Mouse (Mus musculus): Measurements from ENCODE around the gene Hnrnpk. TPM values are rescaled to one million over a fixed set of nuclear protein-coding genes. Genes with fewer than 3 reads are reported as not detected.
"Not testable (repeated sequence)": the region's sequence is repeated elsewhere in the genome, so short reads cannot be mapped to it uniquely, and the experiment has no call there.

Gene Hnrnpk
- polyA plus RNA-seq, 1 experiment from 2014 or later = 1,925 TPM

DNA sequence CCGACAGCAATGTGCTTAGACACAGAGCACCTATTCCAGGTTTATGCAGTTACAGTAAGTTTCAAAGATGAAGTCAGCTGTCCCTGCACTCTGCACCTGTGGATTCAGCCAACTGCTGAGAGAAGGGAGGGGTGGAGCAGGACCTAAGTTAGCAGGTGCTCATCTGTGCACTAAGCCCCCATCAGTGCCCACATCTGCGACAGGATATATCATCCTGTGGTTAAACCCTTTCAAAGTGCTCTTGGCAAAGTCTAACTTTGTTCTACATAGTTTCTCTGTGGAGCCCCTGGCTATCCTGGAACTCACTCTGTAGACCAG lies 30.0 kb downstream of the Hnrnpk start:
- no peak for ATAC-seq
- no peak overlapping the region for H3K27ac ChIP-seq (ENCODE audit: low read length)
- WGBS = 93% methylated on average over 2 of the region's 2 CpGs
- H3K27me3 ChIP-seq (replicated peaks; ENCODE audit: control insufficient read depth, insufficient read depth, low read length) = no peaks in the 10 kb centered on the region
- no peaks in the 10 kb centered on the region for H3K9me3 ChIP-seq (ENCODE audit: control insufficient read depth, low read length)
- H3K4me1 ChIP-seq (replicated peaks; ENCODE audit: control insufficient read depth, insufficient read depth, low read length) = no peaks in the 10 kb centered on the region
- H3K36me3 ChIP-seq (ENCODE audit: control insufficient read depth, insufficient read depth) = no peaks in the 10 kb centered on the region
- no peak overlapping the region for H3K4me3 ChIP-seq (replicated peaks; ENCODE audit: low read length)
- no peak overlapping the region for H3K4me2 ChIP-seq (ENCODE audit: low read length)
- H3K9ac ChIP-seq (replicated peaks; ENCODE audit: low read depth, low read length) = no peak overlapping the region

DNA sequence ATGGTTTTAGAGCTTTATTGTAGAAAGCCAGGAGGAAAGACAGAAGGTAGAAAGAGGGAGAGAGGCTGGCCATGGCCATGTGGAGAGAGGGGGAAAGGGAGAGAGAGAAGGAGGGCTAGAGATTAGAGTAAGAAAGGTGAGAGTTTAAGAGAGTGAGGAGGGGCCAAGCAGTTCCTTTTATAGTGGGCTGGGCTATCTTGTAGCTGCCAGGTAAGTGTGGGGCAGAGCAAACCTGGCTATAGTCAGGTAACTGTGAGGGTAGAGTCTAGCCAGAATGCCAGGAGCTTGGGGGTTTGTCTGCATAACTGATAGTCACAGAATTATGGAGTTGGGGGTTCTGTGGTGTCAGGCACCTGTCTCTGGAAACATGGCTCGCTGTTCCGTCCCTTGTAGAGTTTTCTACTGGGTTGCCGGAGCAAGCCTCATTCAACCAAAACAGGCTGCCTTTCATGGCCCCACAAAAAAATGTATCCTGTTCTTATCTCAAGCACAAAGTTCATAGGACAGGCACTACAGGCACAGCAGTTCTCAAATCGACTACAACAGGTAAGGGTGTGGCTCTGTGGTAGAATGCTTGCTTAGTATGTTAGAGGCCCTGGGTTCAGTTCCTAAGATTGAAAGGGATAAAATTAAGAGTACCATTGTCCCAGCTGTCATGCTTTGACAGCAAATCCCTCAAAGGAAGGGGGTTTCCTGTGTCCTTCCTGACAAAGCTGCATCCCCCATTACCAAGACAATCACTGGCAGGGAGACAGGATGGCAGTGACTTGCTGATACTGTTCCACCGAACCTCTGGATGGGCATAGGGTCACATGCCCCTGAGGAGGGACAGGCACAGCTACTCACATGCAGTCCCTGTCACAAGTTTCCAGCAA lies 30.6 kb downstream of the Hnrnpk start:
- H3K9ac ChIP-seq (replicated peaks; ENCODE audit: low read depth, low read length) = no peak overlapping the region

DNA sequence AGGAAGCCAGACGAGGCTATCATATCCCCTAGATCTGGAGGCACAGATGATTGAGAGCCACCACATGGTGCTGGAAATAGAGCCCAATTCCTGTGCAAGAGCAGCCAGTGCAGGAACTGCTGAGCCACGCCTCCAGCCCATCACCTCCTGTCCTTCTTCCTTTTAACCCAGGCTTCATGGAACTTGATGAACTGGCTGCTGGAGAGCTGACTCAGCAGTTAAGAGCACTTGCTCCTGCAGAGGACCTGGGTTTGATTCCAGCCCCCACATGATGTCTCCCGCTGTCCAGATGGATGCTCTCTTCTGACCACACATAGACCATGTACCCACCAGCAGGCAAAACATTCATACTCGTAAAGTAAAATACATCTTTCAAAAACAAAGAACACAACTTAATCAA lies 34.3 kb downstream of the Hnrnpk start:
- Histone ChIP-seq H3K4me2 (ENCODE audit: low read length) (no peak overlapping the region), H3K27me3 (replicated peaks; ENCODE audit: control insufficient read depth, insufficient read depth, low read length) (no peaks in the 10 kb centered on the region), H3K4me3 (replicated peaks; ENCODE audit: low read length) (no peak overlapping the region), H3K27ac (ENCODE audit: low read length) (no peak overlapping the region), H3K9ac (replicated peaks; ENCODE audit: low read depth, low read length) (no peak overlapping the region), H3K9me3 (ENCODE audit: control insufficient read depth, low read length) (no peaks in the 10 kb centered on the region), H3K36me3 (ENCODE audit: control insufficient read depth, insufficient read depth) (no peaks in the 10 kb centered on the region), H3K4me1 (replicated peaks; ENCODE audit: control insufficient read depth, insufficient read depth, low read length) (no peaks in the 10 kb centered on the region)
- ATAC-seq = no peak
- 82% methylated on average over 4 of the region's 4 CpGs for WGBS

More for the DNA sequence above, 30.6 kb downstream of the Hnrnpk start:
- H3K4me2 ChIP-seq (ENCODE audit: low read length) = no peak overlapping the region
- no peak overlapping the region for H3K27ac ChIP-seq (ENCODE audit: low read length)
- WGBS = 85% methylated on average over 5 of the region's 5 CpGs
- no peaks in the 10 kb centered on the region for H3K4me1 ChIP-seq (replicated peaks; ENCODE audit: control insufficient read depth, insufficient read depth, low read length)
- H3K4me3 ChIP-seq (replicated peaks; ENCODE audit: low read length) = no peak overlapping the region
- H3K27me3 ChIP-seq (replicated peaks; ENCODE audit: control insufficient read depth, insufficient read depth, low read length) = no peaks in the 10 kb centered on the region
- no peaks in the 10 kb centered on the region for H3K9me3 ChIP-seq (ENCODE audit: control insufficient read depth, low read length)
- no peaks in the 10 kb centered on the region for H3K36me3 ChIP-seq (ENCODE audit: control insufficient read depth, insufficient read depth)
- ATAC-seq = no peak

DNA sequence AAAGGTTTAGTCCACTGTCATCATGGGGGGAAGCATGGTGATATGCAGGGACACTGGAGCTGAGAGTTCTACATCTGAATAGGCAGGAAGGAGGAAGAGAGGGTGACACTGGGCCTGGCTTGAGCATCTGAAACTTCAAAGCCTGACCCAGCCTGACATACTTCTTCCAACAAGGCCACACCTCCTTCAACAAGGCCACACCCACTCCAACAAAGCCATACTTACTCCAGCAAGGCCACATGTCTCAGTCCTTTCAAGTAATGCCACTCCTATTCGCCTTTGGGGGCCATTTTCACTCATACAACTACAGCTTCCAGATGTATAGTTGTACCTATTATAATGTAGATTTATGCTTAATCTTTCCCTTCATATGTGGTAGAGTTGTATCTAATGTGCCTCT lies 35.5 kb downstream of the Hnrnpk start:
- Histone ChIP-seq H3K9me3 (ENCODE audit: control insufficient read depth, low read length) (no peaks in the 10 kb centered on the region), H3K9ac (replicated peaks; ENCODE audit: low read depth, low read length) (no peak overlapping the region), H3K27ac (ENCODE audit: low read length) (no peak overlapping the region), H3K27me3 (replicated peaks; ENCODE audit: control insufficient read depth, insufficient read depth, low read length) (no peaks in the 10 kb centered on the region), H3K4me2 (ENCODE audit: low read length) (no peak overlapping the region), H3K4me3 (replicated peaks; ENCODE audit: low read length) (no peak overlapping the region), H3K4me1 (replicated peaks; ENCODE audit: control insufficient read depth, insufficient read depth, low read length) (no peaks in the 10 kb centered on the region), H3K36me3 (ENCODE audit: control insufficient read depth, insufficient read depth) (no peaks in the 10 kb centered on the region)
- 81% methylated on average over 1 of the region's 1 CpGs for WGBS
- no peak for ATAC-seq

DNA sequence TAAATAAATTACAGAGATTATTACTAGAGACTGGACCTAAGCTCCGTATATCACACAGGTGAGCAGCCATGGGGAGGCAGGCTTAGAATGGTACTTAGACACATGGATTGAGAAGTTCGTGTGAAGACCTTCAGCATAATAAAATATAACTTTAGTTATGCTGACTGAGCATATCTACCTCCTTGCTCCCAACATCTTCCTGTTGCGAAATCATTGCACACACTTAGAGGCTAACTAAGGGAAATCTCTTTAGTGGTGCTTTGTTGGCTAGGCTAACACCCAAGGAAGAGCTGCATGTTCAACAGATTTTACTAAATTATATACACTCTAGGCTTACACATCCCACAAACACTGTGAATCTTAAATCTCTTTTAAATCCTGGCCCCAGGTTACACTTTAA lies 36.8 kb downstream of the Hnrnpk start:
- Histone ChIP-seq H3K27me3 (replicated peaks; ENCODE audit: control insufficient read depth, insufficient read depth, low read length) (no peaks in the 10 kb centered on the region), H3K4me2 (ENCODE audit: low read length) (no peak overlapping the region), H3K4me1 (replicated peaks; ENCODE audit: control insufficient read depth, insufficient read depth, low read length) (no peaks in the 10 kb centered on the region), H3K9ac (replicated peaks; ENCODE audit: low read depth, low read length) (no peak overlapping the region), H3K4me3 (replicated peaks; ENCODE audit: low read length) (no peak overlapping the region), H3K36me3 (ENCODE audit: control insufficient read depth, insufficient read depth) (no peaks in the 10 kb centered on the region), H3K27ac (ENCODE audit: low read length) (no peak overlapping the region), H3K9me3 (ENCODE audit: control insufficient read depth, low read length) (no peaks in the 10 kb centered on the region)
- WGBS = 92% methylated on average over 3 of the region's 3 CpGs
- ATAC-seq = no peak

DNA sequence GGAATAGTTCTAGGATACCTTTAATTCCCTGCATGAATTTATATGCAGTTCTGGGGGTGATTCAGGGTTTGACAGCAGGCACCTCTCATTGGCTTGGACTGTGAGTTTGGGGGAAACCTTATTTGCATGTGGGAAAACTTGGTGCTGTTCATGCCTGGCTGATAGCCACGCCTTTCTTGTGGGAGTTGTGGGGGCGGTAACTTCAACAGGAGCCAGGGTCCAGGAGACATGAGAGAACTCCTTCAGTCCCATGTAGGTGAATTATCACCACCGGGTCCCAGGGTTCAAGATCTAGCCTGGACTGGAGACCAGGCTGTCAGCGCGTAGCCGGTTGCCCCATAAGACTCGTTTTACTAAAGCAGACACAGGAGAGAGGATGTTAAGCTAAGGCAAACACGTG lies 38.0 kb downstream of the Hnrnpk start:
- not testable (repeated sequence) for H3K4me1 ChIP-seq (replicated peaks; ENCODE audit: control insufficient read depth, insufficient read depth, low read length); H3K4me3 ChIP-seq (replicated peaks; ENCODE audit: low read length); H3K27ac ChIP-seq (ENCODE audit: low read length); H3K36me3 ChIP-seq (ENCODE audit: control insufficient read depth, insufficient read depth); H3K27me3 ChIP-seq (replicated peaks; ENCODE audit: control insufficient read depth, insufficient read depth, low read length); H3K9me3 ChIP-seq (ENCODE audit: control insufficient read depth, low read length); H3K9ac ChIP-seq (replicated peaks; ENCODE audit: low read depth, low read length); ATAC-seq; H3K4me2 ChIP-seq (ENCODE audit: low read length)
- WGBS = 84% methylated on average over 8 of the region's 8 CpGs

DNA sequence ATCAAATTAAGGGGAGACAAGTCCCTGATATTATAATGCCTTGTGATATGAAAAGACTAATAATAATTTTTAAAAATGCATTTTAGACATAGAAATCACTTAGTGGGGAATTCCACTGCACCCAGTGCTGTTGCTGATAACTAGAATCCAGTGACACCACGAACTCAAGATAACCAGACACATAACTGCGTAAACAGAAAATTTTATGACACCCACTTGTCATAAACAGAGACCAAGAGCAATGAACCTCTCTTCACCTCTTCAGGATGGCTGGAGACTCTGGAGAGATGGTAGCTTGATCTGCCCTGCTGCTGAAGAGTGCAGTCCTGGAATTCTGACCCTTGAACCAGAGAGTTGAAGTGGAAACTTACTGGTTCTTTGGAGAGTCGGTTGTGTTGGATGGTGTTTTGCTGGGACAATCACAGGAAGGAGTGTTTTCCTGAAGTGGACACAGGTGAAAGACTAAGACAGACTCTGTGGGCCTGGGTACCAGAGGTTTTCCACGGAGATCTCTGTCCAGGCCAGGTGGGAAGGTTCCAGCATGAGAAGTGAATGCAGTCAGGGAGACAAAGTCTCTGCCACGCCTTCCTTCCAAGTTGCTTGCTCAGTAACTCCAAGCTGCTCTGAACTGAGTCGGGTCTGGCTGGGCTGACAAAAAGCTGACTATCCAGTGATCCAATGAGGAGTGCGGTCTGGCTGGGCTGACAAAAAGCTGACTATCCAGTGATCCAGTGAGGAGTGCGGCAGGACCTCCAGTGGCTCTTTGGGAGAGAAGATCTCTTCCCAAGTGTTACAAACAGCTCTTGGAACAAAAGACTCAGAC lies 38.6 kb downstream of the Hnrnpk start:
- H3K9me3 ChIP-seq (ENCODE audit: control insufficient read depth, low read length) = no peaks in the 10 kb centered on the region
- H3K36me3 ChIP-seq (ENCODE audit: control insufficient read depth, insufficient read depth) = no peaks in the 10 kb centered on the region
- H3K4me1 ChIP-seq (replicated peaks; ENCODE audit: control insufficient read depth, insufficient read depth, low read length) = no peaks in the 10 kb centered on the region
- no peak overlapping the region for H3K9ac ChIP-seq (replicated peaks; ENCODE audit: low read depth, low read length)
- 79% methylated on average over 8 of the region's 8 CpGs for WGBS
- H3K27ac ChIP-seq (ENCODE audit: low read length) = no peak overlapping the region
- no peaks in the 10 kb centered on the region for H3K27me3 ChIP-seq (replicated peaks; ENCODE audit: control insufficient read depth, insufficient read depth, low read length)
- no peak for ATAC-seq
- H3K4me3 ChIP-seq (replicated peaks; ENCODE audit: low read length) = no peak overlapping the region
- no peak overlapping the region for H3K4me2 ChIP-seq (ENCODE audit: low read length)

DNA sequence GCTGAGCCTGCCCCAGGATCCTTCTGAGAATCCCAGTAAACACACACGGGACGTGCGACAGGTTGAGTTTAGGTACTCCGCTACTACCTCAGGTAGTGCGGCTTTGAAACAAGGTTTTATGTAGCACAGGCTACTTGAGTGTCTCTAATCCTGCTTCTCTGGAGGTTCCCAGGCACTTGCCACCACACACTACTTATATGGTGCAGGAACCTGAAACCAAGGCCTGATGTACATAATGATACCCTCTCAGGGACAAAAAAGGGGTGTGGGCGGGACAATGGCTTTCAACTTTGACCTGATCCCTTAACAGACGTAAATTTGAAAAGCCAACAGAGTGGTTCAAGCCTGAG lies 43.9 kb downstream of the Hnrnpk start:
- Histone ChIP-seq H3K36me3 (ENCODE audit: control insufficient read depth, insufficient read depth) (no peaks in the 10 kb centered on the region), H3K27ac (ENCODE audit: low read length) (no peak overlapping the region), H3K4me3 (replicated peaks; ENCODE audit: low read length) (peak overlapping the region; percentile 73), H3K4me2 (ENCODE audit: low read length) (peak overlapping the region; percentile 87), H3K27me3 (replicated peaks; ENCODE audit: control insufficient read depth, insufficient read depth, low read length) (no peaks in the 10 kb centered on the region), H3K9ac (replicated peaks; ENCODE audit: low read depth, low read length) (no peak overlapping the region; the same call in 1 of the 2 replicates), H3K4me1 (replicated peaks; ENCODE audit: control insufficient read depth, insufficient read depth, low read length) (no peaks in the 10 kb centered on the region), H3K9me3 (ENCODE audit: control insufficient read depth, low read length) (no peaks in the 10 kb centered on the region)
- no peak for ATAC-seq
- 6% methylated on average over 7 of the region's 7 CpGs for whole genome bisulfite sequencing

DNA sequence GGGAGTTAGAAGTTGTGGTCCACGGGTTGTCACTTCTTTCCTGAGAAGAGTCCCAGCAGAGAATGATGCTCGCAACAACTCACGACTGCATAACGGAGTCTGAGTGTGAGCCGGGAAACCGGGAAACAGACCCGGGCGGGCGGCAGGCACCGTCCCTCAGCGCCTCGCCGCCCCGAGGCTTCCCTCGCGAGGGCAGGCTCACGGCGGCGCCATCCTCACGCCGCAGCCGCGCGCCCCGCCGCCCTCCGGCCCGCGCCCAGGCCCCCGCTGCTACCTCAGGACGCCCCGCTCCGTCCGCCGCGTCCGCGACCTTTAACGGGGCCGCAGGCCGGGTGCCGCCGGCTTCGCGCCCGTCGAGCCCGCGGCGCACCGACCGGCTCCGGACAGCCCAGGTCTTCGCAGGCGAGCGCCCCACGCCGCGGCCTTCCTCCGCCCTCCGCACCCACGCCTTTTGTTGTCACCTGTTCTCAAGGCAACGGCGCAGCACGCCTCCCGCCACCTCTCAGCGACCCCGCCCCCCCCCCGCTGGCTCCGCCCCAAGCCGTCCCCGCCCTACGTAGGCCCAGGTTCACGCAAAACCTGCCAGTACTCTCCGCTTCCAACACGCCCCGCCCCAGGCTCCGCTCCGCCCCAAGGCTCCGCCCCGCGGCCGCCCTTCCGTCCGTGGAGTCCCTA lies 44.4 kb downstream of the Hnrnpk start, which contains the start of gene Kif27:
Gene Kif27, minus strand, starts transcription at position 494 of the 675 bp plus-strand sequence.
- H3K27ac ChIP-seq (ENCODE audit: low read length) = no peak within 1 kb of the TSS
- peak; percentile 98 for ATAC-seq

More for the DNA sequence above, 44.4 kb downstream of the Hnrnpk start, which contains the start of gene Kif27:
- H3K9me3 ChIP-seq (ENCODE audit: control insufficient read depth, low read length) = no peaks in the 10 kb centered on the region
- no peaks in the 10 kb centered on the region for H3K27me3 ChIP-seq (replicated peaks; ENCODE audit: control insufficient read depth, insufficient read depth, low read length)
- no peaks in the 10 kb centered on the region for H3K36me3 ChIP-seq (ENCODE audit: control insufficient read depth, insufficient read depth)
- H3K4me3 ChIP-seq (replicated peaks; ENCODE audit: low read length) = peak within 1 kb of the TSS; percentile 73
- no peaks in the 10 kb centered on the region for H3K4me1 ChIP-seq (replicated peaks; ENCODE audit: control insufficient read depth, insufficient read depth, low read length)
- H3K9ac ChIP-seq (replicated peaks; ENCODE audit: low read depth, low read length) = peak within 1 kb of the TSS; percentile 76
- H3K4me2 ChIP-seq (ENCODE audit: low read length) = peak within 1 kb of the TSS; percentile 87
- under 1% methylated on average over 65 of the region's 85 CpGs for WGBS

Data from forebrain, embryonic 16.5 days (tissue).